Mouse (Mus musculus) bone marrow, adult 2 months (tissue): ENCODE results near the gene Tmem167. TPM values are rescaled to one million over a fixed set of nuclear protein-coding genes. Genes with fewer than 3 reads are reported as not detected.

Experiments used
- H3K27ac ChIP-seq: fragments of 200-500 bp; 2 replicates; pipeline ENCODE4 v1.5.1; 2012; ENCODE audit warnings: low read depth, mild to moderate bottlenecking, control low read depth, inconsistent platforms, low read length; ENCODE audit not compliant: control insufficient read depth, poor library complexity, insufficient read depth
- H3K4me1 ChIP-seq: fragments of 200-500 bp; 2 replicates; pipeline ENCODE4 v1.6.1; 2011; ENCODE audit warnings: low read length; ENCODE audit not compliant: control insufficient read depth, insufficient read depth
- H3K4me3 ChIP-seq: fragments of 200-500 bp; replicated peaks from 2 replicates; pipeline ENCODE3; 2011; ENCODE audit warnings: mild to moderate bottlenecking, low read depth, low read length, control low read depth; ENCODE audit not compliant: control insufficient read depth
- CTCF ChIP-seq: fragments of 200-500 bp; IDR thresholded peaks from 2 replicates; pipeline ENCODE4 v1.5.1; 2011; ENCODE audit warnings: low read length, control low read depth; ENCODE audit not compliant: control insufficient read depth, insufficient read depth
- POLR2A ChIP-seq: fragments of 200-500 bp; IDR thresholded peaks from 2 replicates; pipeline ENCODE4 v1.6.1; 2011; ENCODE audit warnings: low read depth, mild to moderate bottlenecking, control low read depth, low read length, borderline replicate concordance; ENCODE audit not compliant: control insufficient read depth
- WGBS: fragments of 180-500 bp; shearing (Covaris S2); methylation state at CpG from one replicate; pipeline ENCODE4 v1.1.7; 2018; 5-methylcytosine and 5-hydroxymethylcytosine counted together
- polyA plus RNA-seq: library from polyadenylated mRNA; stranded (reverse); fragments of >200 nt; gene quantifications from 2 replicates; pipeline ENCODE4 v1.2.4, GENCODE M21; 2011; ENCODE audit warnings: low replicate concordance; ENCODE audit not compliant: missing spikeins, insufficient read depth, insufficient read length

Tmem167 gene
- polyA plus RNA-seq, 1 experiment, result 18.4 TPM

DNA sequence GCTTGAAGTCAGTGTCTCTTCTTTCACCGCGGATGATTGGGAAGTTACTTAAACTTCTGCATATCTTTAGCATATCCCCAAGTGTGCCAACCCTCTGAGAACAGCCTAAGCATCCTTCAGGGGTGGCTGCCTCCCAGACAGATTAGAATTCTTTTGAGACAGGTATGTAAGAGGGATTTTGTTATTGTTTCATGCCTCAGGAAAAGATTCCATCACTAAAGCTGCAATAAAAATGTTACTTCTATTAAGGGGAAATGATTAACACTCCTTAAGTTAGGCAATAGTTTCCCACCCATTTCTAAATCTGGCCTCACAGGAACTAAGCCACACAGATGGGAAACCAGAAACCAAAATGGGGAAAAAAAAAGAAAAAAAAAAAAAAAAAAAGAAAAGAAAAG lies 81.9 kb downstream of the Tmem167 start:
- WGBS, result 36% methylated on average over 2 of the region's 2 CpGs
- no peaks in the 10 kb centered on the region for H3K4me1 ChIP-seq
- TF ChIP-seq POLR2A, result no peak
- no peak for TF ChIP-seq CTCF
- H3K27ac ChIP-seq, result no peak overlapping the region
- no peak overlapping the region for H3K4me3 ChIP-seq

- Histone ChIP-seq H3K27ac (no peak overlapping the region), H3K4me3 (no peak overlapping the region), H3K4me1 (no peaks in the 10 kb centered on the region)
- TF ChIP-seq POLR2A, result no peak
- TF ChIP-seq CTCF, result no peak
These were observed 82.5 kb downstream of the Tmem167 start for GRCm38 (mm10) chr13:90171390-90171789.

DNA sequence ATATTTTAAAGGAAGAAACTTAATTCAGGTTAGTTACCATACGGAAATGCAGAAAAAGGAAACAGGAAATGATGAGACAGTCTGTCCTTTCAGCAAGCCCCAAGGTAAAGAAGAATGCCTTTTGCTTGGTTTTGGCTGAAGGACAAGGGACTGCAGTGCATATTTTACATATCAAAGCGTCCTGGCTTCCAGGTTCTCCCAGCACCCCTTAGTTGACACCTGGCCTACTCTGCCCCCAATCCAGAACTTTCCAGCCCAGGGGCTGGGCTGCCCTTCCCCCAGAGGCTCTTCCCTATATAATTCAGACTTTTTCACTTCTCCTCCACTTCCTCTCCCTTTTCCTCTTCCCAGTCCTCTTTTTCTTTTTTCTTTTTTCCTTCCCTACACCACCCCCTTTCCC lies 86.7 kb downstream of the Tmem167 start:
- 61% methylated on average over 2 of the region's 2 CpGs for WGBS
- no peak overlapping the region for H3K4me3 ChIP-seq
- H3K4me1 ChIP-seq, result no peaks in the 10 kb centered on the region
- H3K27ac ChIP-seq, result no peak overlapping the region
- no peak for TF ChIP-seq POLR2A
- no peak for TF ChIP-seq CTCF

- TF ChIP-seq POLR2A, result no peak
- no peak for TF ChIP-seq CTCF
- Histone ChIP-seq H3K27ac (no peak overlapping the region), H3K4me1 (no peaks in the 10 kb centered on the region), H3K4me3 (no peak overlapping the region)
These were observed 93.3 kb downstream of the Tmem167 start for GRCm38 (mm10) chr13:90182262-90182661.

- no peak overlapping the region for H3K4me3 ChIP-seq
- 43% methylated on average over 7 of the region's 7 CpGs for WGBS
- H3K27ac ChIP-seq, result no peak overlapping the region
- no peaks in the 10 kb centered on the region for H3K4me1 ChIP-seq
- TF ChIP-seq POLR2A (no peak), CTCF (no peak)
These were observed 94.6 kb downstream of the Tmem167 start for GRCm38 (mm10) chr13:90183536-90183935.

DNA sequence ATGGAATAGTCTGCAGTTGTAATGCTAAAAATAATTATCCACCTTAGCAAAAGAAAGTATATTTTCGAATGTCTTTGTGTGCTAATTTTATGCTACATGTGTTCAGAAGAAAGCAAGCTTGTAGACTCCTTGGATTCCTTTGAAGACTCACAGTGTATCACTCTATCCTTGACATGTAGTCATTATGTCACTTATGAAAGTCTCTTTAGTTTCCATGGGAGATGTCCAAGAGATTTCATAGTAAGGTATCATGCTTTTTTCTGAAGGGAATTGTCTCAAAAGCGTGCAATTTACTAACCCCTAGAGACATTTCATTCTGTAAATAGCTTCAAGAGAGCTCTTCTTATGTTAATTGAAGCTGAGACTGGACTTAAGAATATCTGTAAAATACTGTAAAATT lies 97.8 kb downstream of the Tmem167 start:
- no peaks in the 10 kb centered on the region for H3K4me1 ChIP-seq
- 76% methylated on average over 2 of the region's 2 CpGs for WGBS
- H3K4me3 ChIP-seq, result no peak overlapping the region
- no peak for TF ChIP-seq POLR2A
- TF ChIP-seq CTCF, result no peak
- no peak overlapping the region for H3K27ac ChIP-seq

- TF ChIP-seq POLR2A (no peak), CTCF (no peak)
- Histone ChIP-seq H3K4me1 (no peaks in the 10 kb centered on the region), H3K27ac (no peak overlapping the region), H3K4me3 (no peak overlapping the region)
- 77% methylated on average over 1 of the region's 1 CpGs for WGBS
These were observed 99.1 kb downstream of the Tmem167 start for GRCm38 (mm10) chr13:90188021-90188420.

DNA sequence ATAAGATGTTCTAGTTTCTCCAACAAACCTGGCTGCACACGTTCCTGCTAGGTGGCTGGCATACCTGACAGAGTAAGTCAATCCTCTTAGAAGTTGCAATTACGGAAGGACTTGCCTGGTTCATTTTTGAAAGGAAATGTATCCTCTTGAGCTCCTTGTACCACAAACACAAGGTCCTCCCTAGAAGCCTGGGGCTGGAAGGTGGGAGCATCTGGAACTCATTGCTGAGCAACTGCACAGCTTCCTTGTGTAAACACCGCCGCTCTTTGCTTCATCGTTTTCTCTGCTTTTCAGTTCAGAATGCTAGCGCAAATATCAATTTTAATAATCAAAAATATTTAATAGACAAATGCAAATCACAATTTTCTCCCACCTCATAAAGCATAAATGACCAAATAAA lies 102.9 kb downstream of the Tmem167 start:
- H3K27ac ChIP-seq, result no peak overlapping the region
- WGBS, result 84% methylated on average over 6 of the region's 6 CpGs
- H3K4me3 ChIP-seq, result no peak overlapping the region
- no peaks in the 10 kb centered on the region for H3K4me1 ChIP-seq
- no peak for TF ChIP-seq POLR2A
- TF ChIP-seq CTCF, result no peak

Other genes with a start within 250 kb of the Tmem167 start
- gene Xrcc4, start 485 bp downstream of the Tmem167 start, polyA plus RNA-seq, result 4.1 and 4.5 TPM in 2 replicates